Mouse (Mus musculus) kidney, postnatal 25 days (tissue): Measurements from ENCODE around the gene Arhgef38.

Experiments
- DNase-seq, 2 experiments: peaks; one replicate each; pipeline ENCODE4 v3.0.0; 2021; ENCODE audit warnings: mixed read lengths in 2 of 2

The Arhgef38 gene

GRCm38 (mm10) chr3:133091664-133092273 is 143.0 kb downstream of the Arhgef38 start, which contains the start of the genes Ints12 and Gstcd:
Gene Ints12 (plus strand): TSS chr3:133091840.
Gene Gstcd (minus strand): TSS chr3:133092033.
- peak; percentile 94 for DNase-seq

DNA sequence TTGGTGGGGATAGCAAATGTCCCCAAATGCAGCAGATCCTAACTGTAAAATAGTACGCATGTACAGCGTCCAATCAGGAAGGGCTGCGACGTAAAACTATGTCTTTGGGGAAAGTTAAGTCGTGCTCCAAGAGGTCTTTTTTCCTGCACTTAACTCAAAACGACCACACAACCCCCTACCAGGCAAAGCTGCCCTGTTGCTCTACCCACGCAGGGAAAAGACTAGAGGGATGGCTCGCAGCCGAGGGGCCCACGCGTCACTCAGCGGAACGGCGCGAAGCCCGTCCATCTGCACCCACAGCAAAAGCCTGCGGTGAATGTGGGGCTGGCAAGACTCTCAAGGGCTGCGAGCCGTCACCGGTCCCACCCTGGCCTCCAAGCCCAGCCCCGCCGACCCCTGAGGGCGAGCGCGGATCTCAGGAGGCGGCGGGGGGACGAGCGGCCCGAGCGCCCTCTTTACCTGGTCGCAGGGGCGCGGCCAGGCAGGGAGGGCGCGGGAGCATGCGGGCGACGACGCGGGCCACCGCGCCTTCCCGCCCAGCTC is 143.6 kb downstream of the Arhgef38 start:
- DNase-seq: peak; percentile 22 to 60

GRCm38 (mm10) chr3:133090247-133091120 is 144.3 kb downstream of the Arhgef38 start:
- DNase-seq: no peak

DNA sequence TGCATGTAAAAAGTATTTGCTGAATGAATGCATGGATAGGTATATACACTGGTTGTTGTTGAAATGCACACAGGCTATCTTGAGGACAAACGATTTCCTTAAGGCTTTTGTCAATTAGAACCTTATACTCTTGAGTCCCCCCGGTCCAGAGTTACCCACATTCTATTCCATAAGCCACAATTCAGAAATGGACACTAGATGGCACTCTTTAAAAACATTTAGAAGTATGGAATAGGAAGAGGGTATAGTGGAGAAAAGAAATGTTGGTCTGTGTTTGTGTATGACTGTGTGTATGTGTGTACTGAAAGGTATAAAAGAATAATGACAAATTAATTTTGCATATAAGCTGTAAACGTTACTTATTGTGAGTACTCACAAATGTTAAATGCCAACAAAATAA is 148.9 kb downstream of the Arhgef38 start:
- no peak for DNase-seq

GRCm38 (mm10) chr3:133082736-133083135 is 152.0 kb downstream of the Arhgef38 start:
- no peak for DNase-seq

DNA sequence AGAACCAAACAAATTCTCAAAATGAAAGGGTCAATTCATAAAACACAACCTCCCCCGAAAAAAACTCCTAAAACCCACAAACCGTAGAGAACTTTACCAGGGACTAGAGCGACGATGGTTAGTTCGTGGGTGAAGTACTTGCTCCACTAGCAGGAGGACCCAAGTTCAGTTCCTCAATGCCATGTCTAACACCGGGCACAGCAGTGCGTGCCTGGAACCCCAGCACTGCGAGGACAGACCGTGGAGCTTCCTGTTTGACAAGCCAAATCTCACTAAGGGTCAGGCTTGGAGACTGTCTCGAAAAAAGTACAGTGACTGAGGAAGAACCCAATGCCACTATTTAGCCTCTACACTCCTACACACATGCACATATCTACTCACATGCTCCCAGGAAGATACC is 159.2 kb downstream of the Arhgef38 start:
- no peak for DNase-seq
